In genomic region chr10:93539775-93540430, GRCm38 (mm10) we compare ENCODE assay signal across 8 mouse cellular contexts. TPM values are rescaled to one million over a fixed set of nuclear protein-coding genes. Genes with fewer than 3 reads are reported as not detected.
DNase-seq lines count a peak whose midpoint lies in the region; ATAC-seq lines count a peak whose summit lies in the region.

Gene Amdhd1 (minus strand): TSS chr10:93540033.

- H3K4me2 ChIP-seq in heart, embryonic 12.5 days, result peak within 1 kb of the TSS; percentile 79
- peak within 1 kb of the TSS; percentile 60 for H3K4me2 ChIP-seq in kidney, embryonic 16.5 days (replicated peaks; ENCODE audit: low read depth, low read length)
- H3K4me2 ChIP-seq in liver, embryonic 13.5 days, result peak within 1 kb of the TSS; percentile 68
- H3K4me2 ChIP-seq in stomach, embryonic 14.5 days (replicated peaks; ENCODE audit: low read depth, low read length), result peak within 1 kb of the TSS; percentile 80

- H3K9ac ChIP-seq in heart, embryonic 12.5 days, result peak within 1 kb of the TSS; percentile 62
- peak within 1 kb of the TSS; percentile 64 for H3K9ac ChIP-seq in kidney, embryonic 16.5 days (replicated peaks; ENCODE audit: low read length)
- peak within 1 kb of the TSS; percentile 49 for H3K9ac ChIP-seq in liver, embryonic 13.5 days
- H3K9ac ChIP-seq in stomach, embryonic 14.5 days (replicated peaks; ENCODE audit: low read depth, low read length), result peak within 1 kb of the TSS; percentile 3; the same call in 1 of the 2 replicates

- H3K27me3 ChIP-seq in erythroblast, embryonic 14.5 days (ENCODE audit: control insufficient read depth), result peaks cover 21% of the 10 kb centered on the region
- peaks cover 28% of the 10 kb centered on the region for H3K27me3 ChIP-seq in heart, embryonic 12.5 days (replicated peaks)
- peaks cover 4% of the 10 kb centered on the region; the same call in 1 of the 2 replicates for H3K27me3 ChIP-seq in kidney, embryonic 16.5 days (ENCODE audit: insufficient read depth, low read length)
- H3K27me3 ChIP-seq in liver, embryonic 13.5 days, result peaks cover 18% of the 10 kb centered on the region
- H3K27me3 ChIP-seq in stomach, embryonic 14.5 days (ENCODE audit: control insufficient read depth, insufficient read depth, low read length), result no peaks in the 10 kb centered on the region

- no peaks in the 10 kb centered on the region for H3K9me3 ChIP-seq in erythroblast, embryonic 14.5 days (ENCODE audit: control insufficient read depth, low read length)
- no peaks in the 10 kb centered on the region for H3K9me3 ChIP-seq in heart, embryonic 12.5 days (replicated peaks)
- H3K9me3 ChIP-seq in kidney, embryonic 16.5 days (ENCODE audit: low read length), result no peaks in the 10 kb centered on the region
- no peaks in the 10 kb centered on the region for H3K9me3 ChIP-seq in liver, embryonic 13.5 days (replicated peaks)
- no peaks in the 10 kb centered on the region for H3K9me3 ChIP-seq in stomach, embryonic 14.5 days (ENCODE audit: control insufficient read depth, low read depth, low read length)

- peak; percentile 84 to 85 for DNase-seq in B cell, adult 2 months
- peak; percentile 81 for DNase-seq in brain, adult 2 months (ENCODE audit: low read depth, low spot score)
- DNase-seq in liver, embryonic 13.5 days, result peak; percentile 53
- peak; percentile 87 to 89 for DNase-seq in natural killer cell, adult 2 months (ENCODE audit: low spot score in 2 of 2)

- H3K36me3 ChIP-seq in erythroblast, embryonic 14.5 days (ENCODE audit: control insufficient read depth), result no peaks in the 10 kb centered on the region
- no peaks in the 10 kb centered on the region for H3K36me3 ChIP-seq in heart, embryonic 12.5 days
- H3K36me3 ChIP-seq in kidney, embryonic 16.5 days (ENCODE audit: insufficient read depth, low read length), result no peaks in the 10 kb centered on the region
- H3K36me3 ChIP-seq in liver, embryonic 13.5 days, result no peaks in the 10 kb centered on the region
- no peaks in the 10 kb centered on the region for H3K36me3 ChIP-seq in stomach, embryonic 14.5 days (ENCODE audit: control insufficient read depth, insufficient read depth, low read length)

- peak within 1 kb of the TSS; percentile 54 for H3K4me3 ChIP-seq in erythroblast, embryonic 14.5 days (replicated peaks)
- peak within 1 kb of the TSS; percentile 45 for H3K4me3 ChIP-seq in heart, embryonic 12.5 days
- H3K4me3 ChIP-seq in kidney, embryonic 16.5 days (ENCODE audit: low read length), result peak within 1 kb of the TSS; percentile 49
- H3K4me3 ChIP-seq in liver, embryonic 13.5 days (replicated peaks), result peak within 1 kb of the TSS; percentile 55
- peak within 1 kb of the TSS; percentile 37 for H3K4me3 ChIP-seq in stomach, embryonic 14.5 days (ENCODE audit: low read depth, low read length)

- 2% methylated on average over 35 of the region's 35 CpGs for WGBS in heart, embryonic 12.5 days
- WGBS in kidney, embryonic 16.5 days, result 3% methylated on average over 33 of the region's 35 CpGs
- 2% methylated on average over 35 of the region's 35 CpGs for WGBS in liver, embryonic 13.5 days (ENCODE audit: insufficient replicate concordance)
- WGBS in stomach, embryonic 14.5 days, result 3% methylated on average over 35 of the region's 35 CpGs

- ATAC-seq in heart, embryonic 12.5 days (ENCODE audit: insufficient number of reproducible peaks, low FRiP score), result peak; percentile 92
- ATAC-seq in kidney, embryonic 16.5 days (ENCODE audit: low FRiP score, low TSS enrichment), result peak; percentile 94
- peak; percentile 80 for ATAC-seq in liver, embryonic 13.5 days (ENCODE audit: low read depth)
- ATAC-seq in stomach, embryonic 14.5 days (ENCODE audit: insufficient number of reproducible peaks, insufficient read depth, low FRiP score, low read depth), result peak; percentile 87

- H3K4me1 ChIP-seq in erythroblast, embryonic 14.5 days (ENCODE audit: control insufficient read depth), result peaks cover 9% of the 10 kb centered on the region
- peaks cover 17% of the 10 kb centered on the region for H3K4me1 ChIP-seq in heart, embryonic 12.5 days (replicated peaks)
- peaks cover 17% of the 10 kb centered on the region for H3K4me1 ChIP-seq in kidney, embryonic 16.5 days (ENCODE audit: insufficient read depth, low read length)
- H3K4me1 ChIP-seq in liver, embryonic 13.5 days (replicated peaks), result peaks cover 14% of the 10 kb centered on the region
- H3K4me1 ChIP-seq in stomach, embryonic 14.5 days (ENCODE audit: control insufficient read depth, insufficient read depth, low read length), result 0 out of 2 replicates have a peak, but pooled peaks cover 4% of the 10 kb centered on the region

- H3K27ac ChIP-seq in heart, embryonic 12.5 days (ENCODE audit: poor library complexity, severe bottlenecking), result peak within 1 kb of the TSS; percentile 8; the same call in 1 of the 2 replicates
- H3K27ac ChIP-seq in kidney, embryonic 16.5 days (ENCODE audit: low read length), result no peak within 1 kb of the TSS
- H3K27ac ChIP-seq in liver, embryonic 13.5 days, result peak within 1 kb of the TSS; percentile 47; the same call in 1 of the 2 replicates
- H3K27ac ChIP-seq in stomach, embryonic 14.5 days (ENCODE audit: low read length), result no peak within 1 kb of the TSS

RNA-seq across cellular contexts. Expression of gene Amdhd1, which starts in this region (rescaled TPM):
- polyA plus RNA-seq in erythroblast, embryonic 14.5 days (2012), result 0.03 TPM in 1 of 2 replicates, not detected in the other
- polyA plus RNA-seq in heart, embryonic 12.5 days (2016; fragmentation: Nextera tagmentation; extraction: Ambion mirVana), result 0.22 and 0.51 TPM in 2 replicates
- polyA plus RNA-seq in kidney, embryonic 16.5 days (2015; fragmentation: Nextera tagmentation; extraction: Ambion mirVana), result 1.6 and 1.8 TPM in 2 replicates
- polyA plus RNA-seq in liver, embryonic 13.5 days (2015; fragmentation: Nextera tagmentation; extraction: Ambion mirVana), result 8.3 and 9.7 TPM in 2 replicates
- polyA plus RNA-seq in stomach, embryonic 14.5 days (2014; fragmentation: Nextera tagmentation; extraction: Ambion mirVana), result 0.77 and 0.94 TPM in 2 replicates

Comparison
In these comparisons a context has a peak if more than half of its experiments do, and no peak if none do; other contexts are left out.
1. Peak in ATAC-seq, H3K4me3 ChIP-seq, H3K27ac ChIP-seq, H3K9ac ChIP-seq and H3K4me2 ChIP-seq in heart, embryonic 12.5 days; RNA of the gene not detected or under 1 TPM.
2. Peak in ATAC-seq, H3K4me3 ChIP-seq, H3K9ac ChIP-seq and H3K4me2 ChIP-seq in stomach, embryonic 14.5 days; RNA of the gene not detected or under 1 TPM.
3. H3K9ac ChIP-seq: peak in every context shown above with its lines; median percentile 64 in kidney, embryonic 16.5 days; 62 in heart, embryonic 12.5 days; 49 in liver, embryonic 13.5 days; 3 in stomach, embryonic 14.5 days.